Mouse (Mus musculus) adrenal gland, postnatal 36 days (tissue): ENCODE results near the gene Tmem220. TPM values are rescaled to one million over a fixed set of nuclear protein-coding genes. Genes with fewer than 3 reads are reported as not detected.
"Not testable (repeated sequence)": the region's sequence is repeated elsewhere in the genome, so short reads cannot be mapped to it uniquely, and the experiment has no call there.

Experiments used
- DNase-seq, 2 experiments: peaks; one replicate each; pipeline ENCODE4 v3.0.0; 2021; ENCODE audit warnings: mixed read lengths in 1 of 2
- total RNA-seq, 2 experiments: library from RNA; stranded (reverse); gene quantifications; 2 replicates each; pipeline ENCODE4 v1.2.3; 2021

Tmem220 gene
- total RNA-seq, 2 experiments from 2014 or later, result 5.8 to 10.2 TPM

DNA sequence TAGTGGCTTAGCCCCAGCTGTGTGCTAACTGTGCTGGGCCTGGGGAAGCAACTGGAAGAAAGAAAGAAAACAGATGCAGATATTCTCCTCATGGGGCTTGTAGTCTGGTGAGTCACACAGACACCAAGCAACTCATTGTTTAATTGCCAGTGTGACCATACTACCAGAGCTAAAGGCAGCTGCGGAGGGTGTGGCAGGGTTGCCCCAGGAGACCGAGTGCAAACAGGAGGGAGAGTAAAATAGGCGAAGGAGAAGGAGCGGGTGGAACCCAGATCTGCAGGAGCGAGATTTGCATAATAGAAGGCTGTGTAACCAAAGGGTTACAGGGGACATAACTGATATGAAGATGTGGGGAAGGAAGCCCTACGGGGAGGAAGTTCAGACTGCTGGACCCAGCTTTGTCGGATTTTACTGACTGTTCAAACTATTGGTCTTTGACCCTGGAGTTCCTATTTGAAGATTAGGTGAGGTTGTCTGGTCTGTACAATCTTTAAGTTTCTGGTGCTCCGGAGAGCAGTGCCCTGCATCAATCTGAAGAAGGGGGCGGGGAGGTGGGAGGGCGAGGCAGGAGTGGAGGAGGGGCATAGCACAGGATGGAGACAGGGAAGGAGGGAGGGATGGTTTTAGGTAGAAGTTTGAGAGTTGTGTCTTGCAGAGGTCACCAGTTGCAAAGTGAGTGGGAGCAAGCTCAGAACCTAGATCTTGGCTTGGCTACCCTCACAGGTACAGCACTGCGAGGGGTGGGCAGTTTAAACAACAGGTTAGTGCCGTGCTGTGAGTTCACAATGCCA lies 7.0 kb upstream of the Tmem220 start:
- no peak for DNase-seq

DNA sequence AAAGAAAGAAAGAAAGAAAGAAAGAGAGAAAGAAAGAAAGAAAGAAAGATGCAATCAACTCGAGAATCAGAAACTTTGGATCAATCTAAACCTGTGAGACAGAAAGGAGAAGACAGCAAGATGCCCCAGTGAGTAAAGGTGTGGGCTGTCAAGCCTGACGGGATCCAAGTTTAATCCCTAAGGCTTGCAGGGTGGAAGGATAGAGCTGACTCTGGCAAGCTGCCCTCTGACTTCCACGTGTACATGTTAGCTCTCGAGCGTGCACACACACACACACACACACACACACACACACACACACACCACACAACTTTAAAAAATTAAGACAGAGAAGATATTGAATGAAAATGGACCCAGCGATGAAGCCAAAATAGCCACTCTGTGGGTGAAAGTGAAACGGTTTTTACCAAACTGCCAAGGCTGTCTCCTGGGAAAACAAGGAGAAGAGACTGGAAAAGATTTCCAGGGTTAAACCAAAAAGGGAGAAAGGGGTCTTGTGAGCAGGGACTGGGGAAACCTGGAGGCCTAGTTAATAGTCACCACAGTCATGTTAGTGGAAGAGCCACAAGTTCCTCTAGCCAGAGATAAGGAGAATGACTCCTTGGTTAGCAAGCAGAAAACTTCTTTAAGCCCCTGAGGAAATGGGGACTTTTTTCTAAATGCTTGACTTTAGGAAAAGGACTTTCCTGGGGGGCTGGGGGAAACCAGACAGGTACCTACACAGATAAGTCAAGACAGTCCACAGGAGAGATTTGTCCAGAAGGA lies 5.1 kb upstream of the Tmem220 start:
- no peak for DNase-seq

DNA sequence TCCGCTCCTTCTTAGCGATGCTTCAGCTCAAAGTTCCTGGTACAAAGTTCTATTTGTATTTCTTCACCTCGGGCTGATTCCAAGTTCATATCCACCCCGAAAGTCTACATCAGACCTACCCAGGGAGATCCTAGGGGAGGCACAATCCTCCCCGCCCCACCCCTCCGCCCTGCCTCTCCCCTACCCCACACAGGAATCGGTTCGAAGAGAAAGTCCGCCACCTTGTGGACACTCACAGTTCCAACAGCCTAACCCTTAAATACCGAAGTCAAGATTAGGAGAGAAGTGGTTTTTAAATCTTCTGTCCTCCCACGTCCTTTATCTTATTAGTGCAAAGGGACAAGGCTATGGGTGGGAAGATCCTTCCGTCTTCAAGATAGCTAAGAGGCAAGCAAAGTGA lies 4.0 kb upstream of the Tmem220 start:
- peak; percentile 56 to 74 for DNase-seq

DNA sequence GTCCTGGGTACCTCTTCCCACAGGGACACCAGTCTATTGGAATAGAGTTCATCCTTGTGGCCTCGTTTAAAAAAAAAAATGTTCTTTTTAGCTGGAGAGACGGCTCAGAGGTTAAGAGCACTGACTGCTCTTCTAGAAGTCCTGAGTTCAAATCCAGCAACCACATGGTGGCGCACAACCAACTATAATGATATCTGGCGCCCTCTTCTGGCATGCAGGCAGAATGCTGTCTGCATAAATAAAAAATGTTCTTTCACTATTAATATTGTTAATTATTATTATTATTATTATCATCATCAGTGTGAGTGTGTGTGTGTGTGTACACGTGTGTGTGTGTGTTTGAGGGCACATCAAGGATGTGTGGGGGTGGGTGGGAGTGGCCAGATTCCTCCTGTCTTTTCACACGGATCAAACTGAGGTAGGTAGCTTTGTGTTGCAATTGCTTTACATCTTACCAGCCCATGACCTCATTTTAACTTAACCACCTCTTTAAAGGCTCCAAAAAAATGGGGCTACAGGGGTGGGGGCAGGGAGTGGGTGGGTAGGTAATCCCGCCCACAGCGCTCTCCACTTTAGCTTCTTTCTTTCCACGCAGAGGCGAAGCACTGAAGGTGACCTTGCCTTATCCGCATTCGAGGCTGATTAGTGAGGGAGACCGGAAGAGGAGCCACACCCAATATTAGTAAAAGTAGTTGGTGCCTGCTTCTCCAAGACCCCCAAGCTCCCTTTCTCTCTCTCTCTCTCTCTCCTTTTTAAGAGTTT lies 2.4 kb upstream of the Tmem220 start:
- DNase-seq, result peak in 1 of 2 experiments; percentile 21

DNA sequence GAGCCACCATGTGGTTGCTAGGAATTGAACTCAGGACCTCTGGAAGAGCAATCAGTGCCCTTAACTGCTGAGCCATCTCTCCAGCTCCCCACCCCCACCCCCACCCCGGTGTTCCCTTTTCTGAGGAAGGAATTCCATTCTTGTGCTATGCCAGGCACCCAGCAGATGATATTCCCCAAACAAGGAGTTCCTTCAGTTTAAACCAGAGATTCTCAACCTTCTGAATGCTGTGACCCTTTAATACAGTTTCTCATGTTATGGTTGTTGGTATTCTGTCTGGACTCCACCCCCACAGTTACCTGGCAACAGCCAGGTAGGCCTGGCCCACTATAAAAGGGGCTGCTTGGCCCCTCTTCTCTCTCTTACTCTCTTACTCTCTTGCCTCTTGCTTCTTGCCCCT lies 1.8 kb upstream of the Tmem220 start:
- not testable (repeated sequence) for DNase-seq

DNA sequence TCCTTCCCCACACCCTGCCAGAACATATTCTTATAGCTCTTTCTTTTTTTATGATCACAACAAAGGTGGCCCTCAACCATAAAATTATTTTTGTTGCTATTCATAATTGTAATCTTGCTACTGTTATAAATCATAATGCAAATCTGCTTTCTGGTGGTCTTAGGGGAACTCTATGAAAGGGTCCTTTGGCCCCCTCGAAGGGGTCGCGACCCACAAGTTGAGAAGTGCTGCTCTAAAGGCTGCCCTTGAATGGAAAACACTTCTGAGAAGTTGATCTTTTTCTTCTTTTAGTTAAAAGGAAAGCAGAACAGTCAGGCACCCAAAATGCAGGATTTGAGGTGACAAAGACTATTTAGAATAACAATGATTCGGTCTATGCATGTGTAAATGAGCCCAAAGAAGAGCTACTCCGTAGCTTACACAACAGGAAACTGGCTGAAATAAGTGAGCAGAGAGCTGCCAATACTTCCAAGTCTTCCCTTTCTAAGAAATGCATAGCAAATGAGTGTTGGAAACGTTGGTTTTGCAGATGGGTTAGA lies 1.1 kb upstream of the Tmem220 start:
- DNase-seq, result no peak

DNA sequence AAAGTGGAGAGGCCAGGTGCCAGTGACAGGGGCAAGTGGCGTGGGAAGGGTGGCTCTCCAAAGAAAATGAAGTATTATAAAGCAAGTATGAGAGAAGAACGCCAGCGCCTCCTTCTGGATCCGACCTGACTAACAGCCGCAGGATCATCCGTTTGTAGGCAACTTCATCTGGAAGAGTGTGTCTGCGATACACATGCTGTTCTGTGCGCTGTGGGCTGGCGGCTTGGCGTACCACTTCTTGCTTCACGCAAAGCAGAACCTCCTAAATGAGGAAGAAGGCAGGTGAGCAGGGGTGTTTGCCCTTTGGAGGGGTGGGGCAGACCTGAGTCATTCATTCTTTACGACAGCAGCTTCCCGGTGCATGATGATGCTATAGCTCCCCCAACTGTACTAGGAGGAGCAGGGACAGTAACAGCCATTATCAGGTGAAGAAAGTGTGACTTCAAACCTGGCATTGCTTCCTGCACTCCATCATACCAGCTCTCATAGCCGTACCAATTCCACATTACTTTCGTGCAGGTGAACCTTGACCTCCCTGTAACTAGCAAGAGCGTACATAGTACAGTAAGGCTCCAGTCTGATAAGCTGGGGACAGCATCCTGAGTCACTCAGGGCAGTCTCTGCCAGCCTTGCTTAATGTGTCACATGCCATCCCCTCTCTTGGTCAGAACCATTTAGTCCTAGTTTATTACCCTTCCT lies 6.1 kb downstream of the Tmem220 start:
- DNase-seq, result peak; percentile 38 to 57

DNA sequence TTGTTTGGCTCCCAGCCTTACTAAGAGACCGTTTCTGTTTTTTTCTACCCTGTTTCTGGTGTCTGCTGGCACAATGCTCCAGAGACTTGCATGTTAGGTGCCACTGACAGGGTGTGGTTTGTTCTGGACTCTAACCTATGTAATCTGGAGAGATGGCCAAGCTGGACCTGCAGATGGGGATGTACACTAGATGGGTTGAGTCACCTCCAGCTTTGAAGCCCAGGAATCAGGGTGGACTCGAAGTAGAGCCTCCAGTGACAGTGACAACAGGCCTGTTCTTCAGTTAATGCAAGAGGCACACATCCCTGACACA lies 6.6 kb downstream of the Tmem220 start:
- DNase-seq, result no peak

DNA sequence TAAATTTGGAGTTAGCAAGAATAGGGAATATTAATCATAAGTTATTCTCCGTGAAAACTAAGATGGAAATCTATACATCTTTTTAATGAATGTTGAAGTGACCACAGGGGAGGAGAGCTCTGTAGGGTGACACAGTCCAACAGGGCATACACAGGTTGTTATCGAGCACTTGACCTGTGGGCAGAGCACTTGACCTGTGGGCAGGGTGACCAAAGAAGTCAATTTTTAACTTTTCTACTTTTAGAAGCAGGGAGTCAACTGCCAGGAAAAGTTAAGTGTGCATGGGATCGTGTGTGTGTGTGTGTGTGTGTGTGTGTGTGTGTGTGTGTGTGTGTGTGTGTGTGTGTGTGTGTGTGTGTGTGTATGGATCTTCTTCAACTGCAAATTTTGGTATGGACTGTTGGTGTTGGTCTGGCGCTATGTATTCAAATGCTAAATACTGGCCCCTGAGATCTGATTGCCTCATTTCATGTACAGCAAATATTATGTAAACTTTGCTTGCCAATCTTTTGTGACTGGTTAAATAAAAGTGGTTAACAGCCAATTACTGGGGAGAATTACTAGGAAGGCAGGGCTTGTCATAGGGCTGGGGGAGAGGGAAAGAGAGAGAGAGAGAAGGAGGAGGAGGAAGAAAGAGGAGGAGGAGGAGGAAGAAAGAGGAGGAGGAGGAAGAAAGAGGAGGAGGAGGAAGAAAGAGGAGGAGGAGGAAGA lies 10.0 kb downstream of the Tmem220 start:
- no peak for DNase-seq

DNA sequence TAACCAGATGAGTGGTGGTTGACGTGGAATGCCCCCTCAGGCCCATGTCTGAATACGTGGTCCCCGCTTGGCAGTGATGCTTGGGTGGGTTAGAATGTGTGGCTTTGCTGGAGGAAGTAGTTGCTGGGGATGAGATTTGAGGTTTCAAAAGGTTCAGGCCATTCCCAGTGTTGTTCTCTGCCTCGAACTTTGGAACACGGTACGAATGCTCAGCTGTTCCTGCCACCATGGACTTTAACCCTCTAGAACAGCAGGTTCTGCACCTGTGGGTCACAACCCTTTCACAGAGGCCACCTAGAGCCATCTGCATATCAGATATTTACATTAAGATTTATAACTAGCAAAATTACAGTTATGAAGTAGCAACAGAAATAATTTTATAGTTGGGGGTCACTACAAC lies 11.3 kb downstream of the Tmem220 start:
- DNase-seq, result no peak

DNA sequence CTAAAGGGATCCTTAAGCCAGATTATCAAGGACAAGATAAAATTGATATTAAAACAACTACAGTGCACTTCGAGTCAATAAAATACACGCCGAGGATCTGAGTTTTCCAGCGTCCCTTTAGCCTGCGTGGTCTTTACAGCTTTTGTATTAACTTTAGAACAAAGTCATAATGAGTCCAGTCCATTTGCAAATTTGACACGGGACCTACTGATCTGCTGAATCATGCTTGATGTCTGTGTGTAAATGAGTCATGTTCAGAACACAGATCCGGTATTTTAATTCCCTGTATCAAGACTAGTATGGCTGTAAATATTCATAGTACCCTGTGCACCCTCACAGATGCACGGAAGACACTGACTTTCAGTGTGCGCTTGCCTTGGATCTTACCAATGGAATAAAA lies 11.9 kb downstream of the Tmem220 start:
- no peak for DNase-seq

DNA sequence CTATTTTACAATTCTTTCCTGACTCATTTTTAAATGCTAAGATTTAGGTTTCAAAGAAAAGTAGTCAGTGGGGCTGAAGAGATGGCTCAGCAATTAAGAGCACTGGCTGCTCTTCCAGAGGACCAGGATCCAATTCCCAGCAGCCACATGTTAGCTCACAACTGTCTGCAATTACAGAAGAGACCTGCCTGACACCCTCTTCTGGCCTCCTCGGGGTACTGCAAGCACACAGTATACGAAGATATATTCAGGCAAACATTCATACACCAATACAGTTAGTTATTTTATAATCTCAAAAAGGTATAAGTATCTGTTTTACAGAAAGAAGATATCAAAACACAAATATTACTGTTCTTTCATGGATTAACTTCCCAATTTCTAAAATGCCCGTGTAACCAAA lies 14.8 kb downstream of the Tmem220 start:
- DNase-seq, result no peak

DNA sequence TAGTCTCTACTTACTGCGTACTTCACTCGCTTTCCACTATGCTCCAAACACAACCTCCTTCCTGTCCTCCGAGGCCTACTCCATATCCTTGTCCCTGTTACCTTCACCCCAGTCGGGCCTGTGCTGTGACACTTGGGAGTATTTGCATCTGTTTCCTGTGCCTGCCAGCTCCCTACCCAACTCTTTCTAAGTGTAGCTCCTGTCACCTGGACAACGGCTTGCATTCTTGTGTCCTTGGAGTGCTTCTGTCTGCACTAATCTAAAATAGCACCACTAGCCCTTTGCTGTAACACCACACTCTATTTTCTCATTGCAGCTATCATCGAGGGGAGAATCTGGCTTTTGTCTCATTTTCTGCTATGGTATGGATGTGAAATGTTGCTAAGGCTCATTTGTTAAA lies 15.5 kb downstream of the Tmem220 start:
- no peak for DNase-seq

DNA sequence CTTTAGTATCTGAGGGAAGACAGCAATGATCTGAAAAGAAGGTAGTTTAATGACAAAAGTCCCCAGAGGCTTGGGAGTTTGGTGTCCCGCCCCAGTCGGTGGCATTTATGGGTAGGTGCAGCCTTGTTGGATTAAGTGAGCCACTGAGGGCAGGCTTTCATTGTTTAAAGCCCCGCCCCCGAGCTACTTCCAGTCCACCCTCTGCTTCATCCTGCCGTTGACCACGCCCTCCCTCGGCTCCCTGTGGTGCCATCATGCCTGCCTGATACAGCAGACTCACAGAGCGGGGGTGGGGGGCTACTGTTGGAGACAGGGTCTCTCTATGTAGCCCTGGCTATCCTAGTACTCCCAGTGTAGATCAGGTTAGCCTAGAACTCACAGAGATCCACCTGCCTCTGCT lies 18.1 kb downstream of the Tmem220 start:
- no peak for DNase-seq

DNA sequence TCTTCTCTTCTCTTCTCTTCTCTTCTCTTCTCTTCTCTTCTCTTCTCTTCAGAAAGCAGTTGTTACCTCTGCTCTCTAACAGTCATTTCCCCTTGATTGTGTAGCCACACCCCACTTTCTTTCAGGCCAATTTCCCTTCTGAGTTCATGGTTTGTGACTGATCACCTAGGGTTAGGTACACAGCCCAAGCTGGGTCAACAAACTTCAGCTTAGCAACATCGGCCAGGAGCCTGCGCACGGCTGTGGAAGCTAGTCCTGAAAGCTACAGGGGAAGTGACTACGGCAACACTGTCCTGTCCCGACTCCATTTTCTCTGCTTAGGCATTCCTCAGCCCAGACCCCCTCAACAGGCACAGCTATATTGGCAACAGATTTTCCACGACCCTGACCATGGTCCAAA lies 20.0 kb downstream of the Tmem220 start:
- DNase-seq, result no peak

DNA sequence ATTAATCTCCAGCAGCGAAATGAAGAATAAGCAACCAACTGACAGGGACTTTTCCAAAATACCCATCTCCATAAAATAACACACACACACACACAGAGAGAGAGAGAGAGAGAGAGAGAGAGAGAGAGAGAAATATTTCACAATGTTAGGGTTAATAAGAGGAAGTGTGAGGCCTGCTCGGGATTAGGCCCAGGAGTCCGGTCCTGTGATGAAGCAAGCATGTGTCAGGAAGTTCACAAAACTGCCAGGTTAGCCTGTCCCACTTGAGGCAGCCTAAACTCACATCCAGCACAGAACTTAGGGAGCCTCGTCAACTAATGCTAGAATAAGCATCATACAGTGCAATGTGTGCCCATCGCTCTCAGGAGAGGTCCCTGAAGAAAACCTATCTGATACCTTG lies 22.2 kb downstream of the Tmem220 start:
- DNase-seq, result no peak

DNA sequence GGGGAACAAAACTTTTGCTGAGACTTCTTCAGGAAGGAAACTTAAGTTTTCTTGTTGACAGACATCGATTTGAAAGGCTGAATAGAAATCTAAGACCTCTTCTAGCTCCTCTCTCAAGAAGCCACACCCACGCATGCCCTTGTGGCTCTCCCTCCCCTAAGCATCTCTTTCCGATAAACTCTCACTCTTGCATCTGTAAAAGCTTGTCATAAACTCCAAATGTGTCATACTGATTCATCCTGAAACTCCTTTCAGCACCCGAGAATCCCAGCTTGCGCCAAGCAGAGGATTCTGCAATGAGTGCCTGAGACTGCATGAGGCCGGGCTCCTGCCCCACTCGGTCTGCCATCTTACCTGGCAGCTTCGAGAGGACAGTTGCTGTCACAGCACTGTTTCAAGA lies 23.5 kb downstream of the Tmem220 start:
- no peak for DNase-seq

DNA sequence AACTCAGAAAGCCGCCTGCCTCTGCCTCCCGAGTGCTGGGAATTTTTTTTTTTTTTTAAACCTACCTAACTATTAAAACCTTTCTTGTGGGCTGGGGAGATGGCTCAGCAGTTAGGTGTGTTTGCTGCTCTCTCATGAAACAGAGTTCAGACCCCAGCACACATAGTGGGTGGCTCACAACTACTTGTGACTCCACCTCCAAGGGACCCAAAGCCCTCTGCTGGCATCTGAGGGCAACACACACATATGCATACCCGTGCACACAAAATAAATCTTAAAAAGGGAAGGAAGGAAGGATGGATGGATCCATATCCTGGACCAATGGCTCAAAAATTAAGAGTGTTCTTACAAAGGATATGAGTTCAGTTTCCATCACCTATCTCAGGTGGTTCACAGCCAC lies 24.3 kb downstream of the Tmem220 start:
- DNase-seq, result no peak

DNA sequence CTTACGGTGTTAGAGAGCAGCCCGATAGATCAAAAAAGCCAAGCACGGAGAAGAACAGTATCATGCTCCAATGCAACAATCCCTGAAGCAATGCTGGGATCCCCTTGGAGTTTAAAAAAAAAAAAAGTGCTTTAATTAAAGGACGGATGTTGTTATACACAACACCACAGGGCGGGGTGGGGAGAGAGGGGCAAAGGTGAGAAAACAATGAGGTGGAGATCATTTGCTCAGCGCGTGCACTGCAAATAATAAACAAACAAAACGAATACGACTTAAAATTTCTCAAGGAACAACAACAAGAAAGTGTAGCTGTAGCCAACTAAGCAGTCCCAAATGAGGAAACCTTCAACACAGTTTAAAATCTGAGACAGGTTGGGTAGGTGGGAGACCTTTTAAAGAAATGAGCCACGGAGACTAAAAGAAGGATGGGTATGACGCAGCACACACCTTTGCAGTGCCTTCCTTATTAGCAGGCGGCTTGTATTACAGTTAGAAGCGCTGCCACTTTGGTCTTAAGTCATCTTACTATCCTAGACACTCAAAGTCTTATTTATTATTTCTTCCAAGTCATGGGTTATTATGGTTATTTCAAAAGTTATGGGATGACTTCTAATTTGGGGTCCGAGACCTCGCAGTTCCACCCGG lies 26.8 kb downstream of the Tmem220 start:
- DNase-seq, result no peak

DNA sequence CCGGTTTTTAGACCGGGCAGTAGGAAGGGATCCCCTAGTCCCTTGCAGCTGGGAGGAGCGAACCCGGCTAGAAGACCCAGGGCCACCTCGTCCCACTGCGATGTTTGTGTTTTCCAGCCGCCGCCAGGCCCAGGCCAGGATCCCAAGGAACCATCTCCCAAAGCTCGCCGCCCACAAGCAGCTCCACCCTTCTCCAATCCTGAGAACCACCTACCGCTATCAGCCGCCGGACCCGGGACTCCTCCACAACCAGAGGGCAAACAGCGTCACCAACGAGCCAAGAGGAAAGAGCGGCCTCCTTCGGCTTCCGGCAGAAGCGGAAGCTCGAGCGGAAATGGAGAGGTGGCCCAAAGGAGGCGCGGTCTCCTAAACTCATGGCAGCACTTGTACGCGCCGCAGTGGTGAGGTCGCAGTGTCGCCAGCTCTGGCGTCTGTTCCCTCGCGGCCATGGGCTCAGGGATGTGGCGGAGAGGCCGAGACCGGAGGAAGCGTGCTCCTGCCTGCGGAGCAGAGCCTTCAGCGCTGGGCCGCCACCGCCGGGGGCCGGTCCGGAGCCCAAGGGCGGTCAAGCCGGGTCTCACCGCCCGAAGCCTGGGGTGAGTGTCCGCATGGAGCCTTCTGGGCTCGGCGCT lies 27.5 kb downstream of the Tmem220 start, which contains the start of the genes Adprm and Sco1:
Gene Adprm (minus strand): TSS at position 274 of the 632 bp plus-strand sequence.
Gene Sco1 (plus strand): TSS at position 350 of the 632 bp plus-strand sequence.
- DNase-seq, result peak; percentile 93 to 94
